Mouse (Mus musculus): ENCODE measurements around the gene Frmd4a.

- TF ChIP-seq ZC3H11A (IDR thresholded peaks at IDR 0.05; ENCODE audit: borderline replicate concordance, low read depth, low read length) = no peak
- TF ChIP-seq MAFK (IDR thresholded peaks at IDR 0.05; ENCODE audit: insufficient read depth, low read depth, low read length) = no peak
- no peak for TF ChIP-seq HCFC1 (IDR thresholded peaks at IDR 0.05; ENCODE audit: borderline replicate concordance, insufficient read depth, low read length)
Measured at GRCm38 (mm10) chr2:4433119-4433518, 415.6 kb downstream of the Frmd4a start.

All from ES-E14 (cell line).